Mouse (Mus musculus) heart, postnatal 36 days (tissue): ENCODE results near the gene Mrpl23. TPM values are rescaled to one million over a fixed set of nuclear protein-coding genes. Genes with fewer than 3 reads are reported as not detected.

Experiments used
- microRNA-seq, 2 experiments: library from miRNA; unstranded; fragments of <30 nt; microRNA quantifications; one replicate each; pipeline ENCODE4 v1.2.0; 2021; ENCODE audit warnings: borderline number of aligned reads in 2 of 2
- total RNA-seq, 2 experiments: library from RNA; stranded (reverse); gene quantifications; 2 replicates each; pipeline ENCODE4 v1.2.3; 2021

The Mrpl23 gene
- total RNA-seq, 2 experiments from 2014 or later, result 12.8 to 13.1 TPM

Small RNA genes lying within 50 kb of the gene (microRNA-seq; reads per million reads assigned to microRNA genes)
- 0 to 0.67 reads per million in 2 experiments for gene Mir675

Other genes starting within 250 kb of the Mrpl23 start
- not detected for gene Krtap5-1, start 235.6 kb upstream of the Mrpl23 start, total RNA-seq
- not detected for gene Krtap5-4, start 229.1 kb upstream of the Mrpl23 start, total RNA-seq
- 1 to 10 TPM; 1.8 to 2.0 TPM for gene Ifitm10, start 158.9 kb upstream of the Mrpl23 start, total RNA-seq
- 1 to 10 TPM in 1 of 2 experiments, under 1 TPM in 1; 0.72 to 8.2 TPM for gene Gm49369, start 150.0 kb upstream of the Mrpl23 start, total RNA-seq
- gene Ctsd, start 144.6 kb upstream of the Mrpl23 start, total RNA-seq, result 100 to 1,000 TPM; 830 to 843 TPM
- not detected for gene Syt8, start 97.8 kb upstream of the Mrpl23 start, total RNA-seq
- gene Tnni2, start 90.9 kb upstream of the Mrpl23 start, total RNA-seq, result 1 to 10 TPM; 1.6 to 3.4 TPM
- gene Lsp1, start 71.9 kb upstream of the Mrpl23 start, total RNA-seq, result 10 to 100 TPM; 31.7 to 40.4 TPM
- under 1 TPM; 0.61 to 0.68 TPM for gene Tnnt3, start 33.9 kb upstream of the Mrpl23 start, total RNA-seq
- gene Igf2, start 134.1 kb downstream of the Mrpl23 start, total RNA-seq, result 10 to 100 TPM; 78.1 to 89.2 TPM
- gene Gm49394, start 137.3 kb downstream of the Mrpl23 start, total RNA-seq, result under 1 TPM in 1 of 2 experiments, not detected in 1; 0.08 TPM
- gene Ins2, start 210.7 kb downstream of the Mrpl23 start, total RNA-seq, result not detected